Mouse (Mus musculus) small intestine, adult 2 months (tissue): ENCODE measurements around the gene Large1.

Source experiments
- CTCF ChIP-seq: fragments of 200-500 bp; IDR thresholded peaks from 2 replicates; pipeline ENCODE4 v1.5.1; 2012; ENCODE audit warnings: low read depth, mild to moderate bottlenecking, control low read depth, inconsistent platforms, low read length, moderate library complexity, mixed read lengths; ENCODE audit not compliant: insufficient replicate concordance, insufficient read length; ENCODE audit errors: extremely low read depth
- POLR2A ChIP-seq: fragments of 200-500 bp; IDR thresholded peaks from 2 replicates; pipeline ENCODE4 v1.6.1; 2012; ENCODE audit warnings: low read depth, mild to moderate bottlenecking, control low read depth, inconsistent platforms, low read length, moderate library complexity

DNA sequence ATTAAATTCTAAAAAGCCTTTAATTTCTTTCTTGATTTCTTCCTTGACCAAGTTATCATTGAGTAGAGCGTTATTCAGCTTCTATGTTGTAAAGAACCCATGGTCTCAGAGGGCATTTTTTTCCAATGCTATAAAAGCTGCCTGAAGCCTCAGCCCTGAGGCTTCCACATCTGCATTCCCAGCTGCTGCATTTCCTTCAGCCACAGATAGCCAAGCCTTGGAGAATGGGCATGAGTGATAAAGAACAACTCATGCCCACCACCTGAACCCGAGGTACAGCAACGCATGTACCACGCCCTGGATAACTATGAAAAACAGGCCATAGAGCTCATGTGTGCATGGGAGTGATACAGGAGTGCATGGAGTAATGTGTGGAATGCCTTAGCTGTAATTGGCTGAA lies 572.7 kb downstream of the Large1 start:
- TF ChIP-seq CTCF (no peak), POLR2A (no peak)
